14 mouse cellular contexts compared by ENCODE assay signal in the genomic region with DNA sequence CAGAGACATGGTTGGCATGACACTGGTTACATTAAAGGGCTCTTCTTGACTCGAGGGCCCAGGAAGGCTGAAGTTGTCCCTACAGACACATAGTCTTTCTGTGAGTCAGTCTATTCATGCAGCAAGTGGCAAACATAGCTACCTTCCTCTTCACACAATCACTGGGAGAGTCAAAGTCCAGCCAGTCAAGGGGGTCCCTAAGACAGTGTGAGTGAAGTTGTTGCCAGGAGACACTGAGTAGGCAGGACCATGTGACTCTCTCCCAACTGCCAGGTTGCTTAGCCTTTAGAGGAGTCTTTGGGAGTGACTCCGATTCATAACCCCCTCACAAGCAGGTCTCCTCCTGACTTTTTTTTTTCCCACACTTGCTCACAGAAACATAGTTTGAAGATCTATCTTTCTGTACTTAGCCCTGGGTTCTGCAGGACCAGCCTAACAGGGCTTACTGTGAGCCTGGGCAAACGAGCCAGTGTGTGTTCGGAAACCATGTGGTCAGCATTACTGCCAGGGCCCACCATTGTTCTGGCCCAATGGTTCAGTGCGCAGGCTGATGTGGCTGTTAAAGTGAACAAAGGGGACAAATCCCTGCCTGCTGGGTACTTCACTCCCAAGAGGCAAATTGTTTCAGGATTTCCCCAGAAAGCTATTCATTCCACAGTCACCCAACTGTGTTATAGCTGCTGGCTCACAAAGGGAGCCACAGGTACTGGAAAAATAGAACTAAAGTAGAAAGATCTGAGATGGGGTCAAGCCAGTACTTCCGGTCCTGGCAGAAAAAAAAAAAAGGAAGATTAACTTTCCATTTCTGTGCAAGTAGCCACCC. TPM values are rescaled to one million over a fixed set of nuclear protein-coding genes. Genes with fewer than 3 reads are reported as not detected.
DNase-seq lines count a peak whose midpoint lies in the region; ATAC-seq and TF ChIP-seq lines count a peak whose summit lies in the region.
"Had no signal": no experiment of that assay in that cellular context is flagged by ENCODE, and none has a peak within 500 bp of the region (broad histone marks: within the 10 kb centered on the region; RNA-seq: fewer than 3 reads in every experiment).

No protein-coding gene starts in this region.

- dilution Hi-C loops in CH12.LX (cut with MboI; ENCODE audit: extremely low pct_ligation_motif_present, extremely low pct_unique_long_range_greater_than_20kb, low sequenced_read_pairs), result no loop called here

- TF ChIP-seq RAD21 in CH12.LX (IDR thresholded peaks at IDR 0.05; ENCODE audit: low read depth, low read length), result no peak

- 4% methylated on average over 6 of the region's 6 CpGs for WGBS in forebrain, embryonic 15.5 days
- 2% methylated on average over 6 of the region's 6 CpGs for WGBS in midbrain, embryonic 13.5 days
- 86% methylated on average over 6 of the region's 6 CpGs for WGBS in thymus, adult 2 months
- 63% methylated on average over 6 of the region's 6 CpGs for WGBS in stomach, postnatal 0 days

- no peak overlapping the region for H3K27ac ChIP-seq in CH12.LX (ENCODE audit: insufficient read depth, low read depth)
- H3K27ac ChIP-seq in forebrain, embryonic 15.5 days (replicated peaks), result no peak overlapping the region
- no peak overlapping the region for H3K27ac ChIP-seq in midbrain, embryonic 13.5 days
- H3K27ac ChIP-seq in thymus, adult 2 months (ENCODE audit: control insufficient read depth, insufficient read depth, low read length), result no peak overlapping the region
- H3K27ac ChIP-seq in stomach, postnatal 0 days (replicated peaks), result no peak overlapping the region
- H3K27ac ChIP-seq: embryonic facial prominence, embryonic 13.5 days; stomach, embryonic 15.5 days had no signal

- no peak for DNase-seq in CH12.LX (ENCODE audit: extremely low read depth)
- DNase-seq in ZHBTc4 (ENCODE audit: low read depth, low spot score), result peak; percentile 85
- no peak for DNase-seq in layer of hippocampus, adult 18-20 months (ENCODE audit: low spot score in 2 of 2)
- no peak for DNase-seq in thymus, adult 2 months
- DNase-seq in stomach, postnatal 0 days (ENCODE audit: low spot score), result no peak
- DNase-seq in heart, postnatal 10 days, result no peak
- DNase-seq: heart, postnatal 36 days had no signal

- in situ Hi-C loops in CH12.LX (cut with MboI; ENCODE audit: low pct_ligation_motif_present, low pct_unique_long_range_greater_than_20kb, low sequenced_read_pairs), result loop anchor here (5.0 kb wide), 2 partner anchors 223 to 488 kb away; no protein-coding TSS in a partner anchor

- H3K4me3 ChIP-seq in CH12.LX (replicated peaks in 1 of 3; ENCODE audit: low read depth in 2 of 3, low read length in 2 of 3, poor library complexity in 1 of 3), result no peak overlapping the region
- H3K4me3 ChIP-seq in forebrain, embryonic 15.5 days, result no peak overlapping the region
- no peak overlapping the region for H3K4me3 ChIP-seq in midbrain, embryonic 13.5 days (replicated peaks)
- no peak overlapping the region for H3K4me3 ChIP-seq in thymus, adult 2 months (ENCODE audit: control insufficient read depth, insufficient read depth, low read length)
- H3K4me3 ChIP-seq in stomach, postnatal 0 days (ENCODE audit: low read depth, low read length), result no peak overlapping the region
- H3K4me3 ChIP-seq: embryonic facial prominence, embryonic 13.5 days; stomach, embryonic 15.5 days had no signal

- H3K9me3 ChIP-seq in CH12.LX (replicated peaks; ENCODE audit: low read length), result no peaks in the 10 kb centered on the region
- H3K9me3 ChIP-seq in forebrain, embryonic 15.5 days, result no peaks in the 10 kb centered on the region
- no peaks in the 10 kb centered on the region for H3K9me3 ChIP-seq in midbrain, embryonic 13.5 days
- H3K9me3 ChIP-seq in stomach, postnatal 0 days (ENCODE audit: control insufficient read depth, low read length), result no peaks in the 10 kb centered on the region
- H3K9me3 ChIP-seq: embryonic facial prominence, embryonic 13.5 days; stomach, embryonic 15.5 days had no signal

- no peak overlapping the region for H3K4me2 ChIP-seq in CH12.LX (ENCODE audit: insufficient read depth, low read depth, poor library complexity, severe bottlenecking)
- no peak overlapping the region for H3K4me2 ChIP-seq in forebrain, embryonic 15.5 days (replicated peaks)
- H3K4me2 ChIP-seq in midbrain, embryonic 13.5 days (replicated peaks), result no peak overlapping the region
- no peak overlapping the region for H3K4me2 ChIP-seq in stomach, postnatal 0 days (replicated peaks; ENCODE audit: low read depth)
- H3K4me2 ChIP-seq: embryonic facial prominence, embryonic 13.5 days; stomach, embryonic 15.5 days had no signal

- intact Hi-C loops in heart, postnatal 10 days (cut with DNase I), result no loop called here

- no peak overlapping the region for H3K9ac ChIP-seq in CH12.LX (ENCODE audit: insufficient read depth, low read depth)
- no peak overlapping the region for H3K9ac ChIP-seq in forebrain, embryonic 15.5 days (replicated peaks)
- H3K9ac ChIP-seq in midbrain, embryonic 13.5 days (replicated peaks), result no peak overlapping the region
- H3K9ac ChIP-seq in stomach, postnatal 0 days (ENCODE audit: low read length), result no peak overlapping the region
- H3K9ac ChIP-seq: embryonic facial prominence, embryonic 13.5 days; stomach, embryonic 15.5 days had no signal

- ATAC-seq in forebrain, embryonic 15.5 days (replicated peaks), result peak; percentile 62
- peak; percentile 86 for ATAC-seq in midbrain, embryonic 13.5 days
- ATAC-seq in stomach, postnatal 0 days (ENCODE audit: low FRiP score, low TSS enrichment), result no peak

- H3K4me1 ChIP-seq in CH12.LX (ENCODE audit: control insufficient read depth in 1 of 2, insufficient read depth in 2 of 2), result peaks cover 4 to 12% of the 10 kb centered on the region in 2 experiments; a peak in 3 of 4 replicates
- H3K4me1 ChIP-seq in forebrain, embryonic 15.5 days, result peaks cover 21% of the 10 kb centered on the region
- peaks cover 17% of the 10 kb centered on the region for H3K4me1 ChIP-seq in midbrain, embryonic 13.5 days (replicated peaks)
- no peaks in the 10 kb centered on the region for H3K4me1 ChIP-seq in thymus, adult 2 months (replicated peaks; ENCODE audit: control insufficient read depth, insufficient read depth, low read length)
- no peaks in the 10 kb centered on the region for H3K4me1 ChIP-seq in stomach, postnatal 0 days (replicated peaks; ENCODE audit: control insufficient read depth, insufficient read depth)
- H3K4me1 ChIP-seq: embryonic facial prominence, embryonic 13.5 days; stomach, embryonic 15.5 days had no signal

- no peak for TF ChIP-seq POLR2A in CH12.LX (IDR thresholded peaks at IDR 0.05; ENCODE audit: low read depth, low read length)
- no peak for TF ChIP-seq POLR2A in thymus, adult 2 months (IDR thresholded peaks at IDR 0.05; ENCODE audit: control insufficient read depth, extremely low read depth, insufficient read depth, low read length, poor library complexity)

- no peaks in the 10 kb centered on the region for H3K79me2 ChIP-seq in CH12.LX (replicated peaks; ENCODE audit: control insufficient read depth, extremely low read depth, insufficient read depth, poor library complexity, severe bottlenecking)

- TF ChIP-seq EP300 in CH12.LX (IDR thresholded peaks at IDR 0.05; ENCODE audit: low read length), result no peak
- no peak for TF ChIP-seq EP300 in stomach, postnatal 0 days (optimal IDR thresholded peaks at IDR 0.05)

- peaks cover 3% of the 10 kb centered on the region for H3K27me3 ChIP-seq in CH12.LX (replicated peaks)
- H3K27me3 ChIP-seq in forebrain, embryonic 15.5 days, result peaks cover 2% of the 10 kb centered on the region; the same call in 1 of the 2 replicates
- H3K27me3 ChIP-seq in midbrain, embryonic 13.5 days, result peaks cover 94% of the 10 kb centered on the region
- no peaks in the 10 kb centered on the region for H3K27me3 ChIP-seq in thymus, adult 2 months (ENCODE audit: control insufficient read depth, insufficient read depth, low read length)
- H3K27me3 ChIP-seq in stomach, postnatal 0 days (ENCODE audit: control insufficient read depth, insufficient read depth, low read length), result no peaks in the 10 kb centered on the region
- H3K27me3 ChIP-seq: stomach, embryonic 15.5 days had no signal

- no peaks in the 10 kb centered on the region for H3K36me3 ChIP-seq in CH12.LX (replicated peaks in 1 of 2; ENCODE audit: control insufficient read depth in 1 of 2, insufficient read depth in 1 of 2, low read length in 1 of 2)
- H3K36me3 ChIP-seq in forebrain, embryonic 15.5 days, result no peaks in the 10 kb centered on the region
- H3K36me3 ChIP-seq in midbrain, embryonic 13.5 days, result no peaks in the 10 kb centered on the region
- no peaks in the 10 kb centered on the region for H3K36me3 ChIP-seq in thymus, adult 2 months (ENCODE audit: control insufficient read depth, insufficient read depth, low read length)
- H3K36me3 ChIP-seq in stomach, postnatal 0 days (ENCODE audit: control insufficient read depth, insufficient read depth, low read length), result no peaks in the 10 kb centered on the region
- H3K36me3 ChIP-seq: embryonic facial prominence, embryonic 13.5 days; stomach, embryonic 15.5 days had no signal

- no peak for TF ChIP-seq CTCF in CH12.LX (conservative IDR thresholded peaks at IDR 0.05 in 1 of 2, IDR thresholded peaks at IDR 0.05 in 1 of 2; ENCODE audit: low read depth in 2 of 2, low read length in 2 of 2)
- no peak for TF ChIP-seq CTCF in thymus, adult 2 months (IDR thresholded peaks at IDR 0.05; ENCODE audit: borderline replicate concordance, control insufficient read depth, extremely low read depth, insufficient read depth, low read length, poor library complexity)
- no peak for TF ChIP-seq CTCF in stomach, postnatal 0 days (IDR thresholded peaks at IDR 0.05; ENCODE audit: low read depth)

RNA-seq across cellular contexts. Expression of gene Crygs, which starts 11.1 kb away (rescaled TPM):
- not detected in 2 replicates for total RNA-seq in CH12.LX (2012; rRNA removed)
- total RNA-seq in CH12.LX (2014; rRNA removed), result not detected in 2 replicates
- polyA plus RNA-seq in CH12.LX (2012; ENCODE audit: insufficient read length, low read depth), result not detected in 2 replicates
- polyA plus RNA-seq in forebrain, embryonic 15.5 days (2015; fragmentation: Nextera tagmentation; extraction: Ambion mirVana), result not detected in 2 replicates
- not detected in 2 replicates for polyA plus RNA-seq in midbrain, embryonic 13.5 days (2015; fragmentation: Nextera tagmentation; extraction: Ambion mirVana)
- not detected for total RNA-seq in layer of hippocampus, adult 18-20 months (2021)
- 0.20 TPM in 1 of 2 replicates, not detected in the other for polyA plus RNA-seq in thymus, adult 2 months (2012; rRNA removed)
- 0.11 and 0.15 TPM in 2 replicates for polyA plus RNA-seq in stomach, postnatal 0 days (2015; fragmentation: Nextera tagmentation; extraction: Ambion mirVana)
- not detected for total RNA-seq in heart, postnatal 10 days (2021)
- total RNA-seq: heart, postnatal 36 days had no signal
- polyA plus RNA-seq: embryonic facial prominence, embryonic 13.5 days; gonadal fat pad, adult 2 months; large intestine, adult 2 months; limb, embryonic 14.5 days; stomach, embryonic 15.5 days had no signal

RNA-seq across cellular contexts. Expression of gene Tbccd1, which starts 57.2 kb away (rescaled TPM):
- total RNA-seq in CH12.LX (2012; rRNA removed), result 15.1 and 20.4 TPM in 2 replicates
- 19.4 and 19.9 TPM in 2 replicates for total RNA-seq in CH12.LX (2014; rRNA removed)
- polyA plus RNA-seq in CH12.LX (2012; ENCODE audit: insufficient read length, low read depth), result 16.6 and 18.6 TPM in 2 replicates
- 22.5 and 23.1 TPM in 2 replicates for polyA plus RNA-seq in forebrain, embryonic 15.5 days (2015; fragmentation: Nextera tagmentation; extraction: Ambion mirVana)
- polyA plus RNA-seq in midbrain, embryonic 13.5 days (2015; fragmentation: Nextera tagmentation; extraction: Ambion mirVana), result 26.3 and 27.7 TPM in 2 replicates
- total RNA-seq in layer of hippocampus, adult 18-20 months (2021), result 10 to 100 TPM; 15.0 to 16.4 TPM
- 14.5 and 14.7 TPM in 2 replicates for polyA plus RNA-seq in thymus, adult 2 months (2012; rRNA removed)
- 11.5 and 12.2 TPM in 2 replicates for polyA plus RNA-seq in stomach, postnatal 0 days (2015; fragmentation: Nextera tagmentation; extraction: Ambion mirVana)
- 10 to 100 TPM in 1 of 2 experiments, 1 to 10 TPM in 1; 9.1 to 10.9 TPM for total RNA-seq in heart, postnatal 10 days (2021)

RNA-seq across cellular contexts. Expression of gene Dnajb11, which starts 57.4 kb away (rescaled TPM):
- total RNA-seq in CH12.LX (2012; rRNA removed) (122 and 209 TPM in 2 replicates), CH12.LX (2014; rRNA removed) (129 and 149 TPM in 2 replicates)
- polyA plus RNA-seq in CH12.LX (2012; ENCODE audit: insufficient read length, low read depth), result 206 and 241 TPM in 2 replicates
- polyA plus RNA-seq in forebrain, embryonic 15.5 days (2015; fragmentation: Nextera tagmentation; extraction: Ambion mirVana), result 84.9 and 85.2 TPM in 2 replicates
- 87.0 and 99.6 TPM in 2 replicates for polyA plus RNA-seq in midbrain, embryonic 13.5 days (2015; fragmentation: Nextera tagmentation; extraction: Ambion mirVana)
- total RNA-seq in layer of hippocampus, adult 18-20 months (2021), result 10 to 100 TPM; 67.0 to 69.8 TPM
- 16.0 and 18.5 TPM in 2 replicates for polyA plus RNA-seq in thymus, adult 2 months (2012; rRNA removed)
- 93.5 and 94.2 TPM in 2 replicates for polyA plus RNA-seq in stomach, postnatal 0 days (2015; fragmentation: Nextera tagmentation; extraction: Ambion mirVana)
- total RNA-seq in heart, postnatal 10 days (2021), result 10 to 100 TPM; 59.6 to 65.5 TPM
